Mouse (Mus musculus): ENCODE results near the gene Cerkl.

Gene Cerkl

DNA sequence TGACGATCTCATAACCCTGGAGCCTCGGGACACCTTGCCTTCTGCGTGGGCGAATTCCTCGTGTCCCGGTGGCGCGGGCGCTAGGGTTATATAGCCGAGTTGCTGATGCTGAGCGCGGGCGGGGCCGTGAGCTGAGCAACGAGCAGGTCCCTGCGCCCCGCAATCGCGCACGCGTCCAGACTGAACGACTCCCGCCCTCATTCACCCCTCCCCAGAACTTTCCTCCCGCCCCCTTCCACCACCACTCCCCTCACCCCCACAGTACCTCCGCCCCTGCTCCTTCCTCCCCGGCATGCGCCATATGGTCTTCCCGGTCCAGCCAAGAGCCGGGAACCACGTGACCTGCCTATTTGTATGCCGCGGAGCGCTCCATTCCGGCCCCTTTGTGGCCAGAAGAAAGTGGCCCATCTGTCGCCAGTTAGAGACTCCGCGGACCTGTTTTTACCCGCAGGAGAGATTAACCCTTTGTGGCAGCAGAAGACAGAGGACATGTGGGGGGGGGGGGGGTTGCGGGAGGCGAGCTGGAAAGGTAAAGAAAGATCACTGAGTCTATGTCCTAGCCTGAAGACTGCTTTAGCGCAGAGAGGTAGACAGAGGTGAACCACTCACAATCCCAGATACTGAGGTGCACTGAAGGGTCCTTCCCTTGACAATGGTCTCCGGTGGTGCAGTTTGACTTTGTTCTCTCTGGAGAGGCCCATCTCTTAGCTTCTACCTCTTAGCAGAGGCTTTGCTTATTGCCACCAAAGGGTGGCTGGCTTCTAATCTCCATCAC lies at the start of gene Cerkl, which contains the start of gene Neurod1:
Cerkl (minus strand) TSS at position 211 of the 775 bp plus-strand sequence.
Neurod1 (minus strand) TSS at position 177 of the 775 bp plus-strand sequence.
- peak; percentile 68 for DNase-seq (ENCODE audit: low spot score)

DNA sequence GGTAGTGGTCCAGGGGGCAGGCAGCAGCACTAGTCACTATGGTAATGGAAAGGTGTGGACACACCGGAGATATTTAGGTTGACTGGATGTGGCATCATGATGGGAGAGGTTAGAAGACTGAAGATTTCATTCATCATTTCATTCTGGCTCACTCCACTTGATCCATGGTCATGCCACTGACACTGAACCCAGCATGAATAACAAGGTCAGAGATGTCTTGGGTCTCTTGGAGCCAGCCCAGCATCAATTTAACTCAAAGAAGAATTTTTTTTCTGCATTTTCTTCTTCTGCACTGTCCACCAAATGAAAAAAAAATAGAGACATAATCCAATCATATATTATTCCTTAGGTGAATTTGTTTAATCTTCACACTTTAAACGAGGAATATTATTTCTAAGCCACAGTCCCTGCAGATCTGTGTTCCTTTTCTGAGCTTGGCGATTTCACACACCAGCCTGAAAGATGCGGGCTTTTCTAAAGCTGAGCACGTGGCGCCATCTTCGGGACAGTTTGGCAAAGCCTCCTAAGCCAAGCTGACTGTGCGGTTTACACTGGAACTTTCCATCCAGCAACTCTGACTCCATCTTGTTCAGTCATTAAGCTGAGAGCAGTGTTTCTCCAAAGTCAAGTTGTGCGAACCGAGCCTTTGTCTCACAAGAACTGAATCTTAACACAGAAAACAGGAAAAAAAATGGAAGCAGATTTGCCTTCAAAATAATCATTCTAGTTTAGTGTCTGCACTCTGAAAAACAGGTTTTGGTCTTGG lies 42.6 kb upstream of the Cerkl start:
- DNase-seq (ENCODE audit: low spot score) = peak; percentile 76

DNA sequence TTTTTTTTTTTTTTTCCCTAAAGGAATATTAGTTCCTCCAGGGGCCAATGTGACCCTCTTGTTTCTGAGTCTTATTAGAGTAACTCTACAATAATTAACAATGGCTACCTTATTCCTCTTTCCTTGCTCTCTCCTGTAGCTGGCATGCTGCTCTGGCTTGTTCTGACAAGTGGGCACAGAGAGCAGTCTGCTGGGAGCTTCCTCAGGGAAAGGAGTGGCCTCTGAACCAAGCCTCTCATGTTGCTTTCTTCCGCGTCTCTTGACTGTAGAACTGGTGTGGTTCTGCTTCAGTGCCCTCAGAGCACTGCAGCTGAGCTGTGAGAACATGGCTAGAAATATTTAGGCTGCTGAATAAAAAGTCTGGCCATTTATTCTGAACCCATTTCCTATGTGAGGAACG lies 28.5 kb upstream of the Cerkl start:
- no peak for DNase-seq (ENCODE audit: low spot score)

DNA sequence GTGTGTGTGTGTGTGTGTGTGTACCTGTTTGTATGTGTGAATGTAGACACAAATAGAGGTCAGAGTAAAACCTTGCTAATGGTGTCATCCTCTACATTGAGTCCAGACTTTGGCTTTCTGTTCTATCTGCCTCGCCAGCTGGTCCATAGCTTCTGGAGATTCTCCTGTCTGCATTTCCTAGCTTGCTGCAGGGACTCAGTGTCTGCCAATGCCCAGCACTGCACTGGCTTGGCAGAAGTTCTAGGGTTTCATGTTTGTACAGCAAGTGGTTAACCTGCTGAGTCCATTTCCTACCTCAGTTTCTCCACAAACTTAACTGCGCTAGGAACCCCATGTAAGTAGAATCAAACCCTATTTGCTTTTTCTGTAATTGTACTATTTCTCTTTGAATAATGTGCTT lies 25.9 kb upstream of the Cerkl start:
- DNase-seq (ENCODE audit: low spot score) = no peak

DNA sequence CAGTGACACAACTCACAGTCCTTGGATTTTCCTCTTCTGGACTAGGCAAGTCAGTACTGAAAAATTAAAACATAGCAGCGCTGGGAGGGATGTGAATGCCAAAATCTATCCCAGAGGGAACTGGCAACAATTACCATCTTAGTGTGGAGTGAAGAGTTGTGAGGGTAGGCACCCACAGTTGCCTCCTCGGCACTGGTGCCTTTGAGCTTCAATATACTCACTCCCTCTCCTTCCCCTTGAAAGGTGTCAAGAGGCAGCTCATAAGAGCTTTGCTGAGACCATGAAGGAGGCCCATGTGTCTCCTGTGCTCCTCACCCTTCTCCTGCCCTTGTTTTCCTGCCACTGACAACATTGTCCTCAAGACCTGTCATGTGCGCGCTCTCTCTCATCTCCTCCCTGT lies 5.8 kb upstream of the Cerkl start:
- no peak for DNase-seq (ENCODE audit: low spot score)

DNA sequence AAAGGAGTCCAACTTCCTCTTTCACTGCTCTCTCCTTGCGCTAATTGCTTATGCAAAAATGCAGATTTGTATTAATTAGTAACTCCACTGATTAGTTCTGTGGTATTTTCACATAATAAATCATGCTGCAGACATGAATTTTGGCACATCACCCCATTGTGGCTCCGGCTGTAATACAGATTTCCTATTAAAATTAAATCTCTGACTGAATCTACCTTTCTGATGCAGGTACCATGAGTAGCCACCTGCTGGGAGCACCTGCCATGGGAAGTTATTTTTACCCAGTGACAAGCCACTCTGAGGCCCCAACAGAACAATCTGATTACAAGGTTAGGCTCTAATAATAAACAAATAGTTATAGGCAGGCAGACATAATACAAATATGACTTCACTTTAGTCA lies 5.3 kb upstream of the Cerkl start:
- DNase-seq (ENCODE audit: low spot score) = no peak

DNA sequence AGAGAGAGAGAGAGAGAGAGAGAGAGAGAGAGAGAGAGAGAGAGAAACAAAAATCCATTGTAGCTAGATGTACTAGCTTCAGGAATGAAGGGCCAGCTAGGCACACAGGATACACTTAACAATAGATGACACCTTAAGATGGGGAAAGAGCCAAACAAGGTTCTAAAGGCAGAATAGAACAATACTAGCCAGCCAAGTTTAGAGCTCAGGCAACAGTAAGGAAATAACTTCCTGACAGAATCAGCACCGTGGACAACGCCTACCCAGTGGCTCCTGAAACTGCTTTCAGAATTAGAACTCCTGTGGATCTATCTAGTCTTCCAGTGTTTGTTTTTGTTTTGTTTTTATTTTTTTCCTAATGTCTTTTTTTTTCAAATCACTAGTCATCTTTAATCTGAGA lies 4.0 kb upstream of the Cerkl start:
- DNase-seq (ENCODE audit: low spot score) = no peak

DNA sequence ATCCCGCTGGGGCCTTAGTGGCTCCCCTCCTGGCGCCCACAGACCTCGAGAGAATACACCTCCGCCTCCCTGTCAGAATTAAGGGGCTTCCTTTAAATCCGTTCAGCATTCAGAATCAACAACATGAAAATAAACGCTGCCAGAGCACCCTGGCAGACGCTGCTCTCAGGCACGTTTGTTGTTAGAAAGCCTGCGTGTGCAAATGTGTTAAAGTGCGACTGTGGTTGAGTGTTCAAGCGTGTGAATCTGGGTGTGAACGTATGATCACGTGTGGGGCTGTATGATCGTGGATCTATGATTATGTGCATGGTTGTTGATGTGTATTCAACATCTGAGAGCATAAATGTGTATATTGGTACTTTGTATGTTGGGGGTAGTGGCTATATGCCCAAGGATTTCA lies 3.5 kb upstream of the Cerkl start:
- no peak for DNase-seq (ENCODE audit: low spot score)

DNA sequence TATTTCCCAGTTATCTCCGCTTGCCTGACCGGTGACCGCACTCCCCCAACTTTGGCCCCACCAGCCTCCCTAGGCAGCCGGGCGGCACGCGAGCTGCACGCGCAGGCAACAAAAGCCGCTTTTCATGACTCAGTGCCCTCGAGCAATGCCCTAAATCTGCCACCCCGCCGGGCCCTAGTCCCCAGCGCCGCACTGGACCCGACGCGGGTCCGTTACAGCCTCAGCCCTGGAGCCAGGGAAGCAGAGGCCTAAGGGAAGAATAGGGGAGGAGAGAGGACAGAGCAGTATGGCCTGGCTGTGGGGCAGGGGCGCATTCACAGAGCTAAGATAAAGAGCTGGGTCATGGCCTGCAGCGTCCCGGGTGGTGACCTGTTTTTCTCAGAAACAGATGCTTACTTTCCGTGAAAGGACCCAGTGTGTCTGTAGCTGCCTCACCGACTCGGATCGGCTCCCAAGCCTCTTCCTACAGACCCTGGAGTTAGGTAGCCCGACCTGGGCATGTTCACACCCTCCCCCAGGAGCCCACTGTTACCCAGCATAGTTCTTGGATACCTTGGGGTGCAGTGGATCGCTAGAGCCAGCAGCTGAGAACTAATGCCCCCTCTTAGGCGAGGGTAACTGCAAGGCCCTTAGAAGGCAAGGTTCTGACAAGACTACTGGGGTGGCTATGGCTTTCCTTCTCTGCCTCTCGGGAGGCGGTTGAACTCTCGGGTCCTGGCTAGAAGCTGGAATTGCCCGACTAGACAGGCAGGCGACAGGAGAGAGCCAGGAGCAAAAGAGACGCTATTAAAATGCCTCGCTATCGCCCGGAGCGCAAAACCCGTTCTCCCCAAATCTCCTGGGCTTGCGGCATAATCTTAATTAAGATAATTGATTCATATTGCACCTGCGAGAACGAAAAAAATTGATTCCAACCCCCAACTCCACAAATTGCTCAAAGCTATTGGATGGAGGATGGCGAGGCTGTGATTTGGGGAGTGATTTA lies 2.8 kb upstream of the Cerkl start:
- DNase-seq (ENCODE audit: low spot score) = peak; percentile 5

DNA sequence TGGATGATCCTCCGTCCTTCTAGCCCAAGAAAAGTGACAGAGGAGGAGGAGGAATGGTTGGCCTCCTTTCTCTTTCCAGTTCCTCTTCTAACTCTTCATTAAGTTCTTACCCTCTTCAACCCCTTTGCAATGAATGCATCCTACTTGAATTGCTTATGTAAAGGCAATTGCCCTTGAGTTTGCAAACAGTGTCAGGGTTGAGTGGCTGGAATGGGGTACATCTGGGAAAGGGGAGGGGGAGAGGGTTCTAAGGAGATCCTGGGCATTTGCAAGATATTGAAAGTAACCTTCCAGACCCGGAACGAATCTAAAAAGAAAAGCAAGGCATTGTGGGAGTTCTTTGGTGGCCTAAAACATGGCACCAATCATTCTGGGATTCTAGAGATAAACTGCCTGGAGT lies 1.3 kb upstream of the Cerkl start:
- DNase-seq (ENCODE audit: low spot score) = no peak

DNA sequence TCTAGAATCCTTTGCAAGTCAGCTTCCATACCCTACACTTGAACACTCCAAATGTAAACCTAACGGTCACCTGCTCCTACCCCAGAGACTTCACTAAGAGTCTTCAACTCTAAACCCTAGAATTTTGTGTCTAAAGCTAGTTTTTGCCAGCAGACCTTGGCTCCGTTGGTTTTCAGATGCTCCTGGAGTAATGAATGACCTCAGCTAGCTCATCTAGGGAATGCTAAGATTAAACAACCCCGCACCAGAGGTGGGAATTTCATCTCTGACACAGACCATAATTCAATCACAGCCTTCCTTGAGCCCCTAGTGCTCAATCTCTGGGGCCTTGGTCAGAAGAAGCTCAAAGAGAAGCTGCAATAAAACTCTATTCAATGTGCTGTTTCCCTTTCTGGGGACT lies 849 bp upstream of the Cerkl start:
- no peak for DNase-seq (ENCODE audit: low spot score)

DNA sequence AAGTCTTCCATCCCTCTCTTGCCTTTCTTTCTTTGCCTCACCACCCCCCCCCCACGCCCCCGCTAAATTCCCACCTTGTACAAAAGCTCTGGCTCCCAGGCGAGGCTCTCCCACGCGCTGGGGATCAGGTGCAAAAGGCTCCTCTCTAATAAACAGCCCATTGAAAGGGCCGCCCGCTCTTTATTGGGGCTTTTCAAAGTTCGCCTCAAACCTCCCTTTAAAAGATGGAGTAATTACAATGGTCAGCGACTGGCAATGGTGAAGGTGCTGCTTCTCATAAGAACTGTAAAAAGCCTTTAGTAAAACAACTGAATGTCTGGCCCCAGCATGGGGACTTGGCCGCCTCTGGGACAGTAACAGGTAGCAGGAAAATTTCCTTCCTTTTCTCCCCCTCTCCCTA lies 939 bp downstream of the Cerkl start:
- DNase-seq (ENCODE audit: low spot score) = no peak

DNA sequence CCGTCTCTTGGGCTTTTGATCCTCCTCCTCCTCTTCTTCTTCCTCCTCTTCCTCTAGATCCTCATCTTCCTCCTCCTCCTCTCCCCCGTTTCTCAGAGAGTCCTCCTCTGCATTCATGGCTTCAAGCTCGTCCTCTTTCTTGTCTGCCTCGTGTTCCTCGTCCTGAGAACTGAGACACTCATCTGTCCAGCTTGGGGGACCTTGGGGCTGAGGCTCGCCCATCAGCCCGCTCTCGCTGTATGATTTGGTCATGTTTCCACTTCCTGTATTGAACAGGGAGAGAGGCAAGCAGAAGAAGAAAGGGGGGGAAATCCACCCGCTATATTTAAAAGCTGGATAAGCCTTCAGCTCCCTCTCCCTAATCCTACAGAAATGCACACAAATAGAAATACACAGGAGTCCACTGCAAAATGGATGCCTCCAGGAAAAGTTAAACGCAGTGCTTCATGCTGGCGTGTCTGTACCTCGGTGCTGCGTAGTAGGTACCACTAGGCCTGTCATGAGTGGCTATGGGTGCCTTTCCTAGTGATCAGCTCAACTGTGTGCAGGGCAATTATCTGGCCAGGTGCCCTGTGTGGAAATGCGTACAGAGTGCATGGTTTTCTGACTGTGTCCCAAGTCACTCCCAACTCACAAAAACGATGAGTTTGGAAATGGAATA lies 1.7 kb downstream of the Cerkl start:
- no peak for DNase-seq (ENCODE audit: low spot score)

DNA sequence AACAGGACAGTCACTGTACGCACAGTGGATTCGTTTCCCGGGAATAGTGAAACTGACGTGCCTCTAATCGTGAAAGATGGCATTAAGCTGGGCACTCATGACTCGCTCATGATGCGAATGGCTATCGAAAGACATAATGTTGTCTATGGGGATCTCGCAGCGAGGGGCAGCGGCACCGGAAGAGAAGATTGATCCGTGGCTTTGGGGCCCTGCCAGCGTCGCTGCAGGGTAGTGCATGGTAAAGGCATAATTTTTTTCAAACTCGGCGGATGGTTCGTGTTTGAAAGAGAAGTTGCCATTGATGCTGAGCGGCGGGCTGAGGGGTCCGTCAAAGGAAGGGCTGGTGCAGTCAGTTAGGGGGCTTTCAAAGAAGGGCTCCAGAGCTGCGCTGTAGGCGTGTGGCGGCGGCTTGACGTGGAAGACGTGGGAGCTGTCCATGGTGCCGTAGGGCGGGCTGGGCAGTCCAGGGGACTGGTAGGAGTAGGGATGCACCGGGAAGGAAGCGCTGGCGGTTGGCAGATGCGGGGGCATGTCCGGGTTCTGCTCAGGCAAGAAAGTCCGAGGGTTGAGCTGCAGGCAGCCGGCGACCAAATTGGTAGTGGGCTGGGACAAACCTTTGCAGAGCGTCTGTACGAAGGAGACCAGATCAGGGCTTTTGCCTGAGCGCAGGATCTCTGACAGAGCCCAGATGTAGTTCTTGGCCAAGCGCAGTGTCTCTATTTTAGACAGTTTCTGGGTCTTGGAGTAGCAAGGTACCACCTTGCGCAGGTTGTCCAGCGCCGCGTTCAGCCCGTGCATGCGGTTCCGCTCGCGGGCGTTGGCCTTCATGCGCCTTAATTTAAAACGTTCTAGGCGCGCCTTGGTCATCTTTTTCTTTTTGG lies 2.4 kb downstream of the Cerkl start:
- DNase-seq (ENCODE audit: low spot score) = no peak

DNA sequence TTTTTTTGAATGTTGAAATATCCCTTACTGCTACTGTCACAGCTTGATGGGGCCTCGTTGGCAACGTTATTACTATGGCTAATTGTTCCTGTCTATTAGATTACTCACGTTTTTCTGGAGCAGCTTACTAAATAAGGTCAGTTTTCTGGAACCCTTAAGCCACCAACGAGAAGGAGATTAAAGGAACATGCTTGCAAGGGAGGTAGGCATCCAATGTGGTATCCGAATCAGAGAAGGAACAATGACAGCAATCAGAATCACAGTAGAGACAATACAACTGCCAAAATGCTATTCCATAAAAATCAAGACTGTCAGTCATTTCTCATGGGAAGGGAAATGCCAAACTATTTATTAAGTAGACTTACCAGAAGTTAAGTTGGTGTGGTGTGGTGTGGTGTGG lies 5.1 kb downstream of the Cerkl start:
- no peak for DNase-seq (ENCODE audit: low spot score)

DNA sequence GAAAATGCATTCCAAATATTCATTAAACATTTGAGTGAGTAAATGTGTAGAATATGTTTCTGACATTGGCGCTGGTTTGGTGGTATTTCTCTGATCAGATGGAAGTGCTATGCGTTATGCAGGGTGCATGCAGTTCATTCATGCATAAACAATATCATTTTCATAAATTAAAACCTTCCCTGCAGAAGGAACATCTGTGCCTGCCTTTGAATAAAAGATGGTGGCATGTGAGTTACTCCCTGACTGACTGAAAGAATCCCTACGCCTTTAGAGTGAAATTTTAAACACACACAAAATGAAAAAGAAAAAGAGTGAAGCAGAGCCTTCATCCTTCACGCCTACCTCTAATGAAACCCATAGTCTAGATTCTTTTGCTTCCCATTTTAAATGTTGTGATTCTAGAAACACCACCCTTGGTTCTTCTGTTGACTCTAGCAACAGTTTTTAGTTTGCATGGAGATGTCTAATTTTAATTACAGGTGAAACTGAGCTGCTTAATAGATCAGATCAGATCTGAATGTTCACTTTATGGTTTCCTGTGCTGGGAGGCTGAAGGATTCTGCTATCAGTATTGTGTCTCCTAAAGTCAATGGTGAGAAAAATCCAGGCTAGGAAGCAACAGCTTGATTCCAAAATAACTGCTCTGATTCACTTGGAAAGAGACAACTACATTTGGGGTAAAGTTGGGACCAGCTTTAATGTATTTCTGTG lies 5.7 kb downstream of the Cerkl start:
- DNase-seq (ENCODE audit: low spot score) = no peak

DNA sequence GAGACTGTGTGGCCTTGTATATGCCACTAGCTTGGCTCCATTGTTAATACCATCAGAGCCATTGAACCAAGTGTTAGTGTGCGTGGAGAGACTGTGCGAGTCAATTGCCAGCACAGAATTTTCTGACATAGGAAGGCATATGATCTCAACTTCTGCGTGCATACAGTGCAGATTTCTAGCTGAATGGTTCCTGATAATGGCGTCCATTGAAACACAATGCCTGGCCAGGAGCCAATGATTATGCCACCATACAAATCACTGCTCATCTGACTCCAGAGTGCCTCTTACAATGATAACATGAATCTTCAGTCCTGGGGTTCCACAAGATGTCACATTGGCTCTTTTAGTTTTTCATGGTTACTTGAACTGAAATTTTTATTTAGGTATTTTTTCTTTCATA lies 7.2 kb downstream of the Cerkl start:
- no peak for DNase-seq (ENCODE audit: low spot score)

DNA sequence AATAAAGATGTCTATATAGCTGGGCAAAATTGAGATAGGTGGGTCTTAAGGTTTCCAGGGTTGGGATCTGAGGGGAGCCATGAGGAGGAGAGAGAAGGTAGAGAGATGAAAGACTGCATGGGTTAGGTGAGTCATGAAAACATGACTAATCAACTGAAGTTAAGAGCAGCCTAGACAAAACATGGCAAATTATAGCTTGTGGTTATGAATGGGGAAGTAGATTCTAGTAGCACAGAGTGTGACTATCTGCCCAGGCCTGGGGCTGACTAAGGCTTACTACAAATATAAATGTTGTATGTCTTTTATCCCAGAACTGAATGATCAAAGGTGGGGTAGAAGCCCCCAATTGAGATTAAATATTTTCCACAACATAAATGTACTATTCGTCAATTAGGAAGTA lies 9.4 kb downstream of the Cerkl start:
- no peak for DNase-seq (ENCODE audit: low spot score)

DNA sequence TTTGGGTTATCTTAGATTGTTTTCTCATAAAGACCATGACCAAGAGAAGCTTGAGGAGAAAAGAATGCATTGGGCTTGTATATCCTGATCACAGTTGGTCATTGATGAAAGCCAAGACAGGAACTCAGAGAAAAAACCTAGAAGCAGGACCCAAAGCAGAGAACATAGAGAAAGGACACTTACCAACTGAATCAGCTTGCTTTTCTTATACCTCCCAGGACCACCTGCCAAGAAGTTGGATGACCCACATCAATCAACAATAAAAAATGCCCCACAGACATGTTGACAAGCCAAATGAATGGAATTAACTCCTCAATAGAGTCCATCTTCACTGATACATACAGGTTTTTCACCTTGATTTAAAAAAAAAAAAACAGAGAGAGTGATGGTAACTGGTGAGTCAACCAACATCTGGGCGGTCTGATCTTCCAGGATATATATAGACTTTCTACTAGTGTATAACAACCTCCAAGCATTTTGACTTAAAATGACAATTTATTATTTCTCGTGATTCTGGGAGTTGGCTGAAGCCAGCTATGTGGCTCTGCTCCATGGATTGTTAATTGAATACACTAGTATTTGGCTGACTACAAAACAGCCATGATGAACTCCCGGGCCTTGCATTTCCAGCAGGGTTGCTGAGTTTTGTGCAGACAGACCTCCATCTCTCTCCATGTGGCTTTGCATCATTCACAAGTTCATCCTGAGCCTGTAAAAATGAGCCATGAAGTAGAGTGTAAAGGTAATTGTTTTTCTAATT lies 12.5 kb downstream of the Cerkl start:
- no peak for DNase-seq (ENCODE audit: low spot score)
